Mouse (Mus musculus) forebrain, embryonic 13.5 days (tissue): ENCODE data around the gene Tmem200a. TPM values are rescaled to one million over a fixed set of nuclear protein-coding genes. Genes with fewer than 3 reads are reported as not detected.
"Not testable (repeated sequence)": the region's sequence is repeated elsewhere in the genome, so short reads cannot be mapped to it uniquely, and the experiment has no call there.

ENCODE experiments used
- ATAC-seq: fragments of 200-750 bp; cut with Nextera tagmentation; 2 replicates; pipeline ENCODE4 v1.8.0; 2017
- H3K27ac ChIP-seq: fragments of 300-500 bp; sonication (generic); 2 replicates; pipeline ENCODE4 v1.5.1; 2015; ENCODE audit warnings: inconsistent platforms, mild to moderate bottlenecking, moderate library complexity
- H3K27me3 ChIP-seq: fragments of 300-500 bp; sonication (generic); 2 replicates; pipeline ENCODE4 v1.6.1; 2015; ENCODE audit warnings: mild to moderate bottlenecking, inconsistent platforms
- H3K36me3 ChIP-seq: fragments of 300-500 bp; sonication (generic); 2 replicates; pipeline ENCODE4 v1.6.1; 2015; ENCODE audit warnings: mild to moderate bottlenecking, inconsistent platforms; ENCODE audit not compliant: poor library complexity, severe bottlenecking
- H3K4me1 ChIP-seq: fragments of 300-500 bp; sonication (generic); 2 replicates; pipeline ENCODE4 v1.6.1; 2015; ENCODE audit warnings: inconsistent platforms
- H3K4me2 ChIP-seq: fragments of 300-500 bp; sonication (generic); 2 replicates; pipeline ENCODE4 v1.6.1; 2015; ENCODE audit warnings: inconsistent platforms, mild to moderate bottlenecking, moderate library complexity
- H3K4me3 ChIP-seq: fragments of 300-500 bp; sonication (generic); 2 replicates; pipeline ENCODE4 v1.5.1; 2015; ENCODE audit warnings: mild to moderate bottlenecking, inconsistent platforms
- H3K9ac ChIP-seq: fragments of 300-500 bp; sonication (generic); 2 replicates; pipeline ENCODE4 v1.6.1; 2015; ENCODE audit warnings: mild to moderate bottlenecking, inconsistent platforms
- H3K9me3 ChIP-seq: fragments of 300-500 bp; sonication (generic); replicated peaks from 2 replicates; pipeline ENCODE4 v1.6.1; 2016; ENCODE audit warnings: inconsistent platforms
- WGBS: fragments of 180-500 bp; shearing (Covaris S2); methylation state at CpG from one replicate; pipeline ENCODE4 v1.1.7; 2015; 5-methylcytosine and 5-hydroxymethylcytosine counted together
- polyA plus RNA-seq: library from polyadenylated mRNA; unstranded; fragments of >200 nt; fragmentation: Nextera tagmentation; extraction: Ambion mirVana; gene quantifications from 2 replicates; pipeline ENCODE4 v1.2.1, GENCODE M21; 2015

Tmem200a gene
- polyA plus RNA-seq, 1 experiment from 2014 or later, result 15.3 TPM

DNA sequence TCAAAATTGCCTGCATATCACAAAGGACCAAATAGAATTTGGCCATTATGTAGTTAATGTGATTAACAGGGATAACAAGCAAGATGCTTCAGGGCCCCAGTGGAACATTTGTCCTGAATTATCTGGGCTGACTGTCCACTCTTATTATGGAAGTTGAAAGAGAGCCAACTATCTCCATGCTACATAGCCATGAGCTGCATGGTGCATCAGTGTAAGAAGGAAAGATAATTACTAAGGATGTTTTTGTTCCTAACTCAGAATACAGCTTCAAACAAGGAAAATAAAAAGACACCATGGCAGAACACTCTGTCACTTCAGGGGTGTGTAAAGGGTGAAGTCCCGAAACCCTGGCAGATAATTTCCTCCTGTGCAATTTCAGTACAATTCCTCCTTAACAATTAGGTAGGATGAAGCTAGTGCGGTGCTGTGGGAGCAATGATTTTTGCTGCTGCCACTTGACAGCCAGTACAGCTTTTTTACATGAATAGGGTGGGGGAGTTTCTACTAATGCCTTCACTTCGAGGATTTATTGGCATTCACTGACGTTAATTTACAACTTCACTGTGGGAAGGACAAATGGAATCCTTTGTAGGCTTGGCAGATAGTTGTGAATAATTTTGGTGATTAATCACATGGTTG, 158.1 kb downstream of the Tmem200a start:
- WGBS, result 29% methylated on average over 4 of the region's 4 CpGs
- ATAC-seq, result 0 out of 2 replicates have a peak, but pooled peaks have one; percentile 38
- no peak overlapping the region for H3K9ac ChIP-seq

DNA sequence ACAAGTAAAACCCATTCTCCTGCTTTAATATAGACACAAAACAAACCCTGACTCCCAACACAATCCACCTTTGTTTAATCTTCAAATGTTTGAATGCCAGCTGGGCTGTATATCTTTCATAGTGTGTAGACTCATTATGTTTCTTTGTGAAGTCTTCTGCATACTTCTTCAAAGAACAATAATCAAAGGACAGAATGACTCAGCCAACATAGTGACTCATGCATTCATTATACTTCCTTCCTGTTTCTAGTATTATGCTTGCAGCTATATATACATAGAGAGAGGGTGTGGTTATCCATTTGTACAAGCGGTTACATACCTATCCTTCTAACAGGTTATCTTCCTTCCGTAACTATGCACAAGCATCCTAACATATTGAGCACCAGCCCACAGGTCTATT, 160.7 kb downstream of the Tmem200a start:
- H3K4me1 ChIP-seq, result peaks cover 7% of the 10 kb centered on the region; the same call in 1 of the 2 replicates
- no peaks in the 10 kb centered on the region for H3K36me3 ChIP-seq
- H3K27ac ChIP-seq, result no peak overlapping the region
- H3K9ac ChIP-seq, result no peak overlapping the region
- no peak overlapping the region for H3K4me2 ChIP-seq
- no peaks in the 10 kb centered on the region for H3K9me3 ChIP-seq
- whole genome bisulfite sequencing, result 84% methylated on average over 2 of the region's 2 CpGs
- H3K4me3 ChIP-seq, result no peak overlapping the region
- no peak; the same call in 1 of the 2 replicates for ATAC-seq
- H3K27me3 ChIP-seq, result no peaks in the 10 kb centered on the region

More for the DNA sequence above, 158.1 kb downstream of the Tmem200a start:
- Histone ChIP-seq H3K36me3 (no peaks in the 10 kb centered on the region), H3K9me3 (no peaks in the 10 kb centered on the region), H3K4me3 (no peak overlapping the region), H3K27ac (no peak overlapping the region), H3K27me3 (no peaks in the 10 kb centered on the region), H3K4me1 (peaks cover 7% of the 10 kb centered on the region; the same call in 1 of the 2 replicates), H3K4me2 (no peak overlapping the region)

DNA sequence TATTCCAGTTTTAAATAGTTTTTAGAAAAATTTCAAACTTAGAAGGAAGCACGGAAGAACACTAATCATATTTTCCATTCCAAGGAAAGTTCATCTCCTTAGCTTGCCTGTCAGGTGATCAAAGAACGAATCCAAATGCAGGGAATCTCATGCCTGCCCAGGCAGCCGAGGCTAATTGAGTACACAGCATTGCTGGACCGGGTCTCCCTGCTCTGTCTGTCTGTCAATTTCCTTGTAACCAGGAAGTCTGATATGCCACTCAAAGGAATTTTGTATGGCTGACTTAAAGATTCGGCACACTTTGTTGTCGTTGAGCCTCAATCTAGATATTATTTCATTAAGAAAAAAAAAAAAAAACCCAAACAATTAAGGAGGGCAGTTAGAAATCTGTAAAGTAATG, 168.6 kb downstream of the Tmem200a start:
- Histone ChIP-seq H3K9ac (no peak overlapping the region), H3K4me3 (no peak overlapping the region), H3K4me2 (no peak overlapping the region), H3K4me1 (no peaks in the 10 kb centered on the region), H3K36me3 (no peaks in the 10 kb centered on the region), H3K27ac (no peak overlapping the region), H3K9me3 (no peaks in the 10 kb centered on the region), H3K27me3 (no peaks in the 10 kb centered on the region)
- 60% methylated on average over 6 of the region's 6 CpGs for WGBS
- no peak for ATAC-seq

DNA sequence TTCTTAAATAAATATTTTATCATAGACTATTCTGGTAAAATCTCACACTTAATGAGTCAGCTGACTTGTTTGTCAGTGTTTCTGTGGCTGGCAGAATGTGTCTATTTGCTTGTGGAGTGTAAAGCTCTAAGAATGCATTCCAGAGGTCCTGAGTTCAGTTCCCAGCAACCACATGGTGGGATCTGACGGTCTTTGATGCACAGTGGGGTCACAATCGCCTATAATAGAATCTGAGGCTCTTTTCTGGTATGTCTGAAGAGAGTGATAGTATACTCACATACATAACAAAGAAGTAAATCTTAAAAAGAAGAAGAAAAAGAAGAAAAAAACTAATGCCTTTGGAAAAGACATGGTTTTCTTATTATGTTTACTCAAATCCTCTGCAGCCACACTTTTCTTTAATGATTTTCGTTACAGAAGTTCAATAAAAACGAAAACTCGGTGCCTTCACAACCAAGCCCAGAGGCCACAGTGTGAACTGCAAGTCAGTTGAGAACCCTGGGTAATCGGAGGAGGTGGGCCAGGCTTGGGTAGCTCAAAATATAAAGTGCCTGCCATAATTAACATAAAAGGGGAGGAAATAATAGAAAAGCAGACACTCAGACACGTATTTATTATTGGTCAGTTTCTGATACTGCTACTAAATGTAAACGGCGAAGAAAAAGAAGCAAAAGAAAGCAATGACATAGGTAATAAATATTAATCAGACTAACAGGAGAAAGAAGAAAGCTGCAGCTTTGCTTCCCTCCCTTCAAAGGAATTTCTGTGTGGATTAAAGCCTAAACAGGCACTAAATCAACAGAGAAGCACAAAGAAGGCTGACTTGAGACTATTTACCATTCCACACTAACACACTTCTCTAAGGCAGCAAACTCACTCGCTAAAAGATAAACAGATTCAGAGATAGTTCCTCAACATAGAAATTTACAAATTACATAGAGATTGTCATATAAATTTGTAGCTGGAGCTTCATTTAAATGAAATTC, 170.5 kb downstream of the Tmem200a start:
- Histone ChIP-seq H3K27me3 (no peaks in the 10 kb centered on the region), H3K27ac (no peak overlapping the region), H3K9me3 (no peaks in the 10 kb centered on the region), H3K9ac (no peak overlapping the region), H3K4me3 (no peak overlapping the region), H3K4me1 (no peaks in the 10 kb centered on the region), H3K4me2 (no peak overlapping the region), H3K36me3 (no peaks in the 10 kb centered on the region)
- WGBS, result 40% methylated on average over 10 of the region's 10 CpGs
- peak; percentile 45; the same call in 1 of the 2 replicates for ATAC-seq

DNA sequence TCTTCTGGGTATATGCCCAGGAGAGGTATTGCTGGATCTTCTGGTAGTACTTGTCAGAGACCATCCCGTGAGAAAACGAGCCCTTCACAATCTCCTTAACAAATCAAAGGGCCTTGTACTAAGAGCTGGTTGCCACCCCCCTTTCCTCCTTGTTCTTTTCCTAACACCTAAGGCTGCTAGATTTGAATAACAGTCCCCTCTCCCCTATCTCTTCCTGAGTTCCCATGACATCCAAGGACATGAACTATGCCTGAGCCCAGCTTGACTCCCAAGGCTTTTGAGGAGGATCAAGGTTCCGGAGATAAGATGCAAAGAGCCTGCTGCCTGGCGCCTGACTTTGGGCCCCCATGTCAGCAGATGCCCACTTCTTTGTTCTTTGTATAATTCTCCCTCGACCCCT, 184.7 kb downstream of the Tmem200a start:
- not testable (repeated sequence) for H3K27me3 ChIP-seq, H3K9ac ChIP-seq, H3K9me3 ChIP-seq, H3K36me3 ChIP-seq, H3K4me2 ChIP-seq, H3K4me3 ChIP-seq, ATAC-seq, H3K27ac ChIP-seq, H3K4me1 ChIP-seq
- 92% methylated on average over 5 of the region's 5 CpGs for WGBS

DNA sequence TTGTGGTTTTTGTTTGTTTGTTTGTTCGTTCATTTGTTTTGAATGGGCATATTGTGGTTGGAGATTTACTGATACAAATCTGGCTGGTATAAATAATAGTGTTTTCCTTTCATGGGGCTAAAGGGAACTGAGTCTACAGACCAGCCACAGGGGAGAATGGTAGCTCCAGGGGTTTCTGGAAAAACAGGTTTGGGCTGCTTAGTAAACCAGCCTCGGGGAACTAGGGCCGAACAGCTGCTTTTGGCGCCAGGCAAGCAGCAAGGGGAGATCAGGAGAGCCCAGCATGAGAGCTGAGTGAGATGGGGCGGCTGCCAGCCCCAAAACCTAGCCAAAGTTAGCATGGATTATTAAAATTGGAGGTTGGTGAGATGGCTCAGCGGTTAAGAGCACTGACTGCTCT, 191.6 kb downstream of the Tmem200a start:
- Histone ChIP-seq H3K36me3 (no peaks in the 10 kb centered on the region), H3K9ac (no peak overlapping the region), H3K4me2 (no peak overlapping the region), H3K4me1 (no peaks in the 10 kb centered on the region), H3K9me3 (no peaks in the 10 kb centered on the region), H3K4me3 (no peak overlapping the region), H3K27me3 (no peaks in the 10 kb centered on the region), H3K27ac (no peak overlapping the region)
- WGBS, result 51% methylated on average over 6 of the region's 6 CpGs
- no peak for ATAC-seq

DNA sequence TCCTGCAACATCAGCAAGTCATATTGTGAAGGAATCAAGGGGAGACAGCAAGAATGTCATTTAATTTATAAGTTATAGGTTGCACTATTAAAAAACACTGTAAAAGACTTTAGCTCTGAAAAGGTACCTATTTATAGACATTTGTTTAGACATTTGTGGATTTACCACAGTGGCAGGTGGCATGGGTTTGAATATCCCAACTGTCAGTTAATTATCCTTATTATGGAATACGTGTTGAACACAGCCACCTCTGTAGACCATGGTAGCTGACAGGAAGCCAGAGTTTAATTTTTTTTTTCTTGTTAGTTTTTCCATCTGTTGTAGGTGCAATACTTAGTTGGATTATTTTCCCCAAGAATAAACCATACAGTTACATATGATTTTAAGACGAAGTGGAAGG, 194.3 kb downstream of the Tmem200a start:
- Histone ChIP-seq H3K27me3 (no peaks in the 10 kb centered on the region), H3K36me3 (no peaks in the 10 kb centered on the region), H3K4me2 (no peak overlapping the region), H3K4me1 (no peaks in the 10 kb centered on the region), H3K27ac (no peak overlapping the region), H3K4me3 (no peak overlapping the region), H3K9me3 (no peaks in the 10 kb centered on the region), H3K9ac (no peak overlapping the region)
- ATAC-seq, result 0 out of 2 replicates have a peak, but pooled peaks have one; percentile 24
- WGBS, result 79% methylated on average over 2 of the region's 2 CpGs

DNA sequence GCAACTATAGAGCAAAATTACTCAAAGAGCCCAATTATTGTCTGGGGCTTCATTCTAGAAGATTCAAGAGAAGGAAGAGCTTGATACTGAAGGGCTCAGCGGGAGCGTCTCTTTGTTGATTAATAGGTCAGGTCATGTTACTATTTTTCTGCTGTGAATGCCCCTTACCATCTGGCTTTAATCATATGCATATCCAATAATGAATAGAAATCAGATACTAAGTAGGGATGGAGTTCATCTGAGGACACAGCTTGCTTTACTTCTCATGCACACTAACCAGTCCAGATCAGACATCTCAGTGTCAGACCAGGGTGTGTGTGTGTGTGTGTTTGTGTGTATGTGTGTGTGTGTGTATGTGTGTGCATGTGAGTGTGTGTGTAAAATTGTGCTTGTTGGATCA, 201.1 kb downstream of the Tmem200a start:
- Histone ChIP-seq H3K9me3 (no peaks in the 10 kb centered on the region), H3K27me3 (no peaks in the 10 kb centered on the region), H3K36me3 (no peaks in the 10 kb centered on the region), H3K4me2 (no peak overlapping the region), H3K27ac (no peak overlapping the region), H3K4me1 (no peaks in the 10 kb centered on the region), H3K9ac (no peak overlapping the region), H3K4me3 (no peak overlapping the region)
- 34% methylated on average over 2 of the region's 2 CpGs for WGBS
- no peak; the same call in 1 of the 2 replicates for ATAC-seq

DNA sequence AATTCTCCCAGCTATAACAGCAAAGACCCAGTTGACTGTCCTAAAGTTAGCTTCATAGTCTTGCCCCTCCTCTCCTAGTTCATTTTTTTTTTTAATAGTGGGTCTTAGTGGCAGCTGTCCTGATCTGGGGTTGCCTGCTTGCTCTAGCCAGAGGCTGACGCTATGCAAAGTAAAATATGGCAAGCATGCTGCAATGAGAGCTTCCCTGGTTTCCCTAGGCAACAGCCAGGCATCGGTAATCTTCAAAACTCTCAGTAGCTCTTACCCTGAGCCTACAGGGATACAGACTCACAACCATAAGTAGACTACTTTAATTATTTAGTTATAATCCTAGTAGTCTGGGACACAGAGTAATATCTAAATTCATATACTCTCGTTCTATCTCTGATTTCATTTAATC, 202.0 kb downstream of the Tmem200a start:
- ATAC-seq, result no peak

DNA sequence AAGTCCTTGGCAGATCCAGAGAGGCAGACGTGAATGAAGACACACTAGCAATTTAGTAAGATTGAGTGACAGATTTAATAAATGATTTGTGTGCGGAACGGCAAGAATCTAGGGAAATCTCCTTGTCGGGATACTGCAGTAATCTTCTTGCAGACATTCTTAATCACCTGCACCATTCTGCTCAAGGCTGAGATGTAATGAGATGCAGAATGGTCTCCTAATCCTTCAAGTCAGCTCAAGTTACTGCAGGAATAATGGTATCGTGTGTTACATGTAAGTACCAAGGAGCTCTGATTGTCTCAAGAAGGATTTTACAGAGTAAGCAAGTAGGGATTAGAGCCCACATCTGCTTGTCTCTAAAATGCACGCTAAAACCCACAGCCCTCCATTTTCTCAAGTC, 210.1 kb downstream of the Tmem200a start:
- no peak for ATAC-seq
- no peak overlapping the region for H3K4me3 ChIP-seq

More for the DNA sequence above, 202.0 kb downstream of the Tmem200a start:
- H3K27ac ChIP-seq, result no peak overlapping the region
- no peaks in the 10 kb centered on the region for H3K36me3 ChIP-seq
- H3K4me2 ChIP-seq, result no peak overlapping the region
- 64% methylated on average over 3 of the region's 3 CpGs for WGBS
- no peaks in the 10 kb centered on the region for H3K9me3 ChIP-seq
- H3K9ac ChIP-seq, result no peak overlapping the region
- H3K4me1 ChIP-seq, result no peaks in the 10 kb centered on the region
- H3K27me3 ChIP-seq, result no peaks in the 10 kb centered on the region
- H3K4me3 ChIP-seq, result no peak overlapping the region

More for the DNA sequence above, 210.1 kb downstream of the Tmem200a start:
- H3K4me2 ChIP-seq, result no peak overlapping the region
- H3K27ac ChIP-seq, result no peak overlapping the region
- H3K9me3 ChIP-seq, result no peaks in the 10 kb centered on the region
- no peaks in the 10 kb centered on the region for H3K27me3 ChIP-seq
- H3K36me3 ChIP-seq, result no peaks in the 10 kb centered on the region
- H3K4me1 ChIP-seq, result no peaks in the 10 kb centered on the region
- WGBS, result 54% methylated on average over 6 of the region's 6 CpGs
- no peak overlapping the region for H3K9ac ChIP-seq
